Mouse (Mus musculus) c-Kit-positive CD71-negative TER-119-negative erythroid progenitor cells, embryonic 14.5 days (primary cell): ENCODE measurements at regions not wholly inside any gene's neighbourhood (a gene's known extent, or its start where the extent isn't known, plus 50 kb on each side); places are given as distances from the start of the nearest gene placed in this dataset.

ENCODE experiments used
- DNase-seq: peaks from one replicate; pipeline ENCODE4 v3.0.0-alpha.2; 2013; ENCODE audit warnings: low read depth

DNA sequence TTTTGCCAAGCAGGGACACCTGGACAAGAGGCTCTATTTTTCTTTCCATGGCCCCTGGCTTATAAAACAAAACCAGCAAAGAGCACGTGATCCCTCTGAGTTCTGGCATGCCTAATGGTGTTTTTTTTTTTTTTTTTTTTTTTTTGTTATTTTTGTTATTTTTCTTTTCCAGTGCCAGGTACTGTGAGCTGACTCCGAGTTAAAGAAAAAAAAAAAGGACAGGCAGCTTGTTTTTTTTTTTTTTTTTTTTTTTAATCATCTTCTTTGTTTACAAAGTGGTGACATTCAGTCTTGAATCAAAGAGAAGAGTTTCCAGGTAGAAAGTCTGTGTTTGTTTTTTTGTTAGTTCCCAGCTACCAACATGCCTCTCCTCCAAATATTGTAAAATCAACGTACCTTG, 263.8 kb downstream of the Bcl11a start:
- no peak for DNase-seq

GRCm38 (mm10) chr11:24342176-24342575, 264.3 kb downstream of the Bcl11a start:
- no peak for DNase-seq

- no peak for DNase-seq
Observed at GRCm38 (mm10) chr11:24342732-24343131, 264.9 kb downstream of the Bcl11a start.

DNA sequence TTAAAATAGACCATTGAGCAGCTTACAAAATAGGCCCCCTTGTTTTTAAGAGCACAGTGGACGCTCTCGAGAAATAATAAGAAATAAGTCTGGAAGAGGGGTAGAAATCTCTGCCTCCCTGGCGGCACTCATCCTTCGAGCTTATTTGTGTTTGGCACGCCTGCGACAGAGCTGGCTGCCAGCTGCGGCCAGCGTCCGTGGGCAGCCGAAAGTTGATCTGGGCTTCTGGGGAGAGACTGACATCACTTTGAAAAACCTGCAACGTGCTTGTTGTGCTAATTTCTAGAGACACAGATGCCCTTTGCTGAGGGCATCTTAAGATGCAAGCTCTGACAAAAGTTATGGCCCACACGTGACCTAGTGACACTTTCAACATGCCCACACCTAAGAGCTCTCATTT, 269.4 kb downstream of the Bcl11a start:
- DNase-seq: no peak

DNA sequence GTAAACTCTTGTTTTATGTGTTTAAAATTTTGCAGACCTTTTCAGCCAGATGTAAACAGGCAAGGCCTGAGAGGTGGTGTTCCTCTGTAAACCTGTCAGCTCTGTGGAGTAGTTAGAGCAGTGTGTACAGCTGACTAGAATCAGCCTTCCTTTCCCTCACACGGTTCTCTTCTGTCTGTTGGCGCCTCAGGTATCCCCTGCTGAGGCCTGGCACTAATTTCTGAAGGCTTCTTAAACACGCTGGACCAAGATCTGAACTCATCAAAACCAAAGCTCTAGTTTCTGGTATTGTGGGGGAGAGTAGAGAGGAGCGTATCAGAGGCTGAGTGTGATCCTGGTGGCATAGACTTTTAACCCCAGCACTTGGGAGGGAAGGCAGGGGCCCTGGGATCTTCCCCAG, 270.9 kb downstream of the Bcl11a start:
- DNase-seq: no peak

DNA sequence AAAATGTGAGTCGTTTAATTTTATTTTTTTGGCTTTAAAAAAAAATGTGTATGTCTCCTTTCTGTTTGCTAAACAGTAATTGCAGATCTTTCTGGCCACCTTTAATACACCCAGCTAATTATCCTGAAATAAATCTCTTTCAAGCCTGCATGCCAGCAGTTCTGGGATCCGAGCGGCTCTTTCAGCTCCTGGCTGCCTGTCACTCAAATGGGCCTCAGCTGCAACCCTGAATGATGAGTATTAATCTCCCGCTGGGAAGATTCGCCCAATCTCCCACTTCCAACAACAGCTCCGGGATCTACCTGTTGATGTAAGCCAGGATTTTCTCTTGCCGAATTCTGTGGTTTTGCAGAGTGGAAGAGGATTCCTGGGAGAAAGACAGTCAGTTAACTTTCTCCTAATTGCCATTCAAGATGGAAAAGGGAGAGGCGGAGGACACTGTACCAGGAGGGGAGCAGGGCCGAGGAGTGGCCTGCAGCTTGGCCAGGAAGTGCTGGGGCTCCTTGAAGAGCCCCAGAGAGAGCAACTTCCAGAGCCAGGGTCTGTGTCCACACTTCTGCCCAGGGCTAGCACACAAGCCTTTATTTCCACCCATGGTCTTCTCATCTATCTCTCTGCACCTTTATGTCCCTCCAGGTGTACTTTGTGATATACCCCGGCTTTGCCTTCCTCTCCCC, 272.2 kb downstream of the Bcl11a start:
- no peak for DNase-seq

- DNase-seq: no peak
Observed at GRCm38 (mm10) chr11:24350839-24351238, 273.0 kb downstream of the Bcl11a start.

DNA sequence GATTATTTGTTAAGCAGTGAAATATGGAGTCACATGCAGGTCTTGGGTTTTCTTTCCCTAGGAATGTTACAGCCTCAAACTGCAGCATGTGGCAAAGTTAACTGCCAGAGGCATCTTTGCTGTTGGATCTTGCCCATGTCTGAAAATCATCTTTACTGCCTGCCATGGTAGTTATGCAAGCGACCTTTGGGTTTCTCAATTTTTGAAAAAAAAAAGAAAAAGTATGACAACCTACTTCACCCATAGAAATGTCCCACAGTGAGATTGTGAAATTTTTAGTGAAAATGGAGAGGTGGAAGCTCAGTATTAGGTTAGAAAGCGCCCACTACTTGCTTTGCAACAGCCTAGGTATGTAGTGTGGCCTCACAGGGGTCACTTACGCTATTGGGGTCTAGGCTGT, 274.2 kb downstream of the Bcl11a start:
- no peak for DNase-seq

DNA sequence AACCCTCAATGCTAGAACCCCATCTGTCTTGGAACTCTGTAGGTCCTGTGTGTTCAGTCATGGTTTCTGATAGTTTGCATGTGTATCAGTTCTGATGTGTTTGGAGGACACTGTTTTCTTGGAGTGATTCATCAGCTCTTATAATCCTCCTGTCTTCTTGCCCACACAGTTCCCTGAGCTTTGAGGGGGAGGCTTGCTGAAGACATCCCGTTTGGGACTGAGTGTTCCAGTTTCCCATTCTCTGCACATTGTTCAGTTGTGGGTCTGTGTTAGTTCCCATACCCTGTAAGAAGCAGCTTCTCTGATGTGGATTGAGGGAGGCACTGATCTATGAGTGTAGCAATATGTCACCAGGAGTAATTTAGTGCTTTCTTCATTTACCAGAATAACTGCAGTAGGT, 275.2 kb downstream of the Bcl11a start:
- DNase-seq: no peak

DNA sequence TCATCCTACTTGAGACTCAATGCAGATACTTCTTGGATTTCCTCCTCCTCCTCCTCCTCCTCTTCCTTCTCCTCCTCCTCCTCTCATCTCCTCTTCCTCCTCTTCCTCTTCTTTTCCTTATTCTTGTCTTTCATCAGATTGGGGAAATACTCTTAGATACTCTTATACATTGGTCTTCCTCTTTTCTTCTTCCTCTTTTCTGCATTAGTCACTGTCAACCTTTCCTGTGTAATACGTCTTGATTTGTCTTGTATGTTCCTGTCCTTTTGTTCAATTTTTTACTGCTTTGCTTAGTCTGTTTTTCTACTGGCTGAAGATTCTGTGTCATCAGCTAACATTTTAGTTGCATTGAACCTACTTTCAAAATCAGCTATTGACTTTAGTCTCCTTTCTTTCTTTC, 279.5 kb downstream of the Bcl11a start:
- DNase-seq: no peak

DNA sequence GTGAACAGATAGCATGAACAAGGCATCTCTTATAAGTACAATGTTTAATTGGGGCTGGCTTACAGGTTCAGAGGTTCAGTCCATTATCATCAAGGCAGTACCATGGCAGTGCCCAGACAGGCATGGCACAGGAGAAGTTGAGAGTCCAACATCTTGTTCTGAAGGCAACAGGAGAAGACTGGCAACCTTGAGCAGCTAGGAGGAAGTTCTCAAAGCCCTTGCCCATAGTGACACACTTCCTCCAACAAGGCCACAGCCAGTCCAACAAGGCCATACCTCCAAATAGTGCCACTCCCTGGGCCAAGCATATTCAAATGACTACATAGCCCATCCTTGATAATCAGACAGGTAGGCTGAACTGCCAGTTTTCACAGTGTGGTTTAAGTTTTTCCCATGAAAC, 281.2 kb downstream of the Bcl11a start:
- no peak for DNase-seq

DNA sequence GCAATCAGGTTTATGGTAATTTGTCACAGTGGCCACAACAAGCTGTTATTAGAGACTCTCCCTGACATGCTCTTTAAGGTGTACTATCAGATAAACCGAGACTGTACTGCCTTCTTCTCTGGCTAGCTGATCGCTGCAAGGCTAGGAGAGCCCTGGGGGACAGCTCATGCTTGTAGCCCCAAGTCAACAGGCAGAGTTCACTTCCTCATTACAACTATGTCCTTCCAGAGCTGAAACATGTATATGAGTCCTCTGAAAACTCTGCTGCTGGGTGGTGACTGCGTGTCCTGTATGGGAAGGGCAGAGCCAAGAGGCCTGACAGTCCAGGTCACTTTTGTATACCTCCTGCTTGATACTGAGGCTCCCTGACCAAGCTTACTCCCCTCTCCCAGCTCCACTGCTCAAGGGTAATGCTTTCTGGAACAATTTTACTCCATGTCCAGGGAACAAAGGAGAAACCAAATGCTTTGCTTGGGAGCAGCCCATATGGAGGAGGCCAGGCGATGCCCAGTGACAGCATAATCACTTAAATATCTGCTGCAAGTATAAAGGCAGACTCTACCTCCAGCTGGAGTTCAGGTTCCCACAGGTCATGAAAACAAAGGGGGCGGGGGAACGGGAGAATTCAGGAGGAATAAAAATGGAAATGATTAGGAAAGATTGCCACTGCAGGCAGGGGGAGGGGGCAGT, 284.3 kb downstream of the Bcl11a start:
- no peak for DNase-seq

DNA sequence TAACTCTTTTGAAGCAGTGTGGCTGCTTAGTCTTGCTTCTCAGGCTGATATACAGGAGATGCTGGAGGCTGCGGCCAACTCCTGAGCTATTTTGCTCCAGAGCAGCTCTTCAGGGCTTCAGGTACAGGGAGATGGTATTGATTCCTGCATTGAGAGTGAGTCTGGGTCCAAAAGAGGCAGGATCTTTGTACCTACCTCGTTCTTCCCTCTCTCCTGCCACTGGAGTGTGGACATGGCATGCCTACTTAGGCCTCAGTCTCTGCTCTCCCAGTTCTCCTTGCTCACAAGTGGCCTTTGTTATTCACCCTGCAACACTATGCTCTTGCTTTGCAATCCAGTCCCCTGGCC, 284.8 kb downstream of the Bcl11a start:
- DNase-seq: no peak

GRCm38 (mm10) chr11:24363418-24364364, 285.8 kb downstream of the Bcl11a start:
- DNase-seq: no peak

- no peak for DNase-seq
Observed at GRCm38 (mm10) chr11:24370198-24370860, 292.5 kb downstream of the Bcl11a start.

GRCm38 (mm10) chr11:24370861-24371686, 293.2 kb downstream of the Bcl11a start:
- DNase-seq: no peak

GRCm38 (mm10) chr11:24371687-24371950, 293.8 kb downstream of the Bcl11a start:
- DNase-seq: no peak

DNA sequence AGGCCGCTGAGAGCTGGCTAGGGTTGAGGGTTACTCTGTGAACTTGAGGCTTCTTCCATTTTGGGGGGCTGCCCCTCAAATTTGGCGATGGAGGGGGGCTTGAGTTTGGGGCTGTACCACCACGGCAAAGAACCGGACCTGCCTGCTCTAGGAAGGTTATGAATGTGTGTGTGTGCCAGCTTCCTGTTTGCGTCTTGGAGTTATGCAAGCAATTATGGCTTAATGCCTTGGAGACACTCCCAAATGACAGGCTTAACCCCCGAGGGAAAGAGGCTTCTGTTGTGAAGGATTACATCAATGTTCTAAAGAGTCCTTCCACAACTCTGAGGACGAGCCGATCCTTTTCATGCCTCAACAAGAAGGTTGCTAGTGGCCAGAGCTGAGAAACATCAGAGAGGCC, 294.1 kb downstream of the Bcl11a start:
- no peak for DNase-seq

DNA sequence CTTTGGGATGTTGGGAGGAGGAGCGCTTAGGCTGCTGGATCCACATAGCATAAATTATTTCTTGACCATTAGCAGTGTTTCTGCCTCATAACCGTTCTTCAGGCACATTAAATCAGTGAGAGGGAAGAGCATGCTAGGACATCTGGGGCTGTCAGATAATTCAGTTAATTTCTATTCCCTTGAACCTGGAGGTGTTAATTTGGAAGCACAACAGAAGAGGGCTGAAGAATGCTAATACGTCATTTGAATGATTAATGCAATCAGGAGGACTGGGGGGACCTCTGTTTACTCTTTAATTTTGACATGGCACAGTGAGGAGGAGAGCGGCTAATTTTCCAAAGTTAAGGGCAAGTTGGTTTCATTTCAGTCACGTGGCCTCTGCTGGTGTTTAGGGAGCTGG, 294.8 kb downstream of the Bcl11a start:
- DNase-seq: no peak

DNA sequence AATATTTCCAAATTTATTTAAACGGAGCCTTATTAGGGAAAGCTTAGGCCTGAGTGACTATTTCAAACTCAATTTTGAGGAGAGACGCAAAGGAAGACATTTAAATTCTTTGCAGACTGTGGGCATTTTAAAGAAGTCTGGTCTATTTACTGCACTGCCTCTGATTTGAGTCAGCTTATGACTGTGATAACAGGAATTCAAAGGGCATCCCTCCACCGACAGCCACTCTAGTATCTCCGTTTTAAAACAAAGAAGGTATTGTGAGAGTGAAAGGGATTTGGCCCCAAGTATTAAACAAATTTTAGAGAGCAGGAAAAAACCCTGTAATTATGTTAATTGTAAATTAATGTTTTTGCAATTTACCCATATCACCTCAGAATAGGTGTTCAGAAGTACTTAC, 295.4 kb downstream of the Bcl11a start:
- no peak for DNase-seq

- DNase-seq: no peak
Observed at GRCm38 (mm10) chr11:24377530-24377929, 299.7 kb downstream of the Bcl11a start.

DNA sequence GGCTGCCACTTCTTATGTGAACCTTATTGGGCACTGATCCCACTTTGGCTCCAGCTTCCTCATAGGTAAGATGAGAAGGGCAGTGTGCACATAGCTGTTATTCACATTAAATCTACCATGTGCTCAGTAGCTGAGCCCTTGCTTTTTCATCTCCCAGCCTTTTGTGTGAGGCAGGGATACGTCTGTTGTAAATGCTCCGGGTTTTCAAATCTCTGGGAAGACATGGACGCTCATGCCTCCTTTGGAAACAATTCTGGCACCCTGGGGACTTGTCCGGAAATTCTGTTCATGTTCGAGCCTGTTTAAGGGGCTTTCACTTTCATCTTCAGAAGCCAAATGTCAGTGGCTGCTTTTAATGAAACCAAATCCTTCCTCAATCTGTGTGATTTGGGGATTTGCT, 312.7 kb downstream of the Bcl11a start:
- no peak for DNase-seq
